ENCODE assay signal across 11 mouse cellular contexts in genomic region chr8:108712001-108712411, GRCm38 (mm10).
DNase-seq lines count a peak whose midpoint lies in the region; ATAC-seq and TF ChIP-seq lines count a peak whose summit lies in the region.
"Had no signal": no experiment of that assay in that cellular context is flagged by ENCODE, and none has a peak within 500 bp of the region (broad histone marks: within the 10 kb centered on the region; RNA-seq: fewer than 3 reads in every experiment).

No protein-coding gene starts in this region.

- 6% methylated on average over 14 of the region's 14 CpGs for WGBS in lung, embryonic 14.5 days
- WGBS in forebrain, embryonic 14.5 days = 19% methylated on average over 14 of the region's 14 CpGs
- 9% methylated on average over 14 of the region's 14 CpGs for WGBS in limb, embryonic 10.5 days
- 29% methylated on average over 14 of the region's 14 CpGs for WGBS in neural tube, embryonic 14.5 days

- peak overlapping the region; percentile 69 for H3K27ac ChIP-seq in lung, embryonic 14.5 days (ENCODE audit: low read depth)
- peak overlapping the region; percentile 74; the same call in 1 of the 2 replicates for H3K27ac ChIP-seq in forebrain, embryonic 14.5 days (ENCODE audit: low read depth, low read length)
- peak overlapping the region; percentile 100 for H3K27ac ChIP-seq in limb, embryonic 10.5 days
- H3K27ac ChIP-seq in neural tube, embryonic 14.5 days (ENCODE audit: low read depth, low read length) = peak overlapping the region; percentile 93

- H3K27me3 ChIP-seq in lung, embryonic 14.5 days (ENCODE audit: insufficient read depth, low read length) = no peaks in the 10 kb centered on the region
- peaks cover 16% of the 10 kb centered on the region; the same call in 1 of the 2 replicates for H3K27me3 ChIP-seq in forebrain, embryonic 14.5 days (replicated peaks; ENCODE audit: control insufficient read depth, insufficient read depth, low read length)
- no peaks in the 10 kb centered on the region for H3K27me3 ChIP-seq in limb, embryonic 10.5 days (ENCODE audit: low read depth, poor library complexity, severe bottlenecking)
- no peaks in the 10 kb centered on the region for H3K27me3 ChIP-seq in neural tube, embryonic 14.5 days (ENCODE audit: control insufficient read depth, insufficient read depth, low read length)
- H3K27me3 ChIP-seq: Patski had no signal

- no peak overlapping the region; the same call in 1 of the 2 replicates for H3K4me3 ChIP-seq in lung, embryonic 14.5 days (ENCODE audit: low read depth, low read length)
- no peak overlapping the region; the same call in 1 of the 2 replicates for H3K4me3 ChIP-seq in forebrain, embryonic 14.5 days (ENCODE audit: low read depth, low read length)
- peak overlapping the region; percentile 13 for H3K4me3 ChIP-seq in limb, embryonic 10.5 days
- no peak overlapping the region; the same call in 1 of the 2 replicates for H3K4me3 ChIP-seq in neural tube, embryonic 14.5 days (ENCODE audit: low read depth, low read length)

- peak overlapping the region; percentile 97 for H3K4me2 ChIP-seq in lung, embryonic 14.5 days
- H3K4me2 ChIP-seq in forebrain, embryonic 14.5 days (ENCODE audit: low read length) = peak overlapping the region; percentile 98
- peak overlapping the region; percentile 44 for H3K4me2 ChIP-seq in neural tube, embryonic 14.5 days (ENCODE audit: low read depth, low read length)

- no peaks in the 10 kb centered on the region for H3K9me3 ChIP-seq in lung, embryonic 14.5 days (ENCODE audit: low read depth, low read length)
- H3K9me3 ChIP-seq in forebrain, embryonic 14.5 days (replicated peaks; ENCODE audit: control insufficient read depth, low read length) = no peaks in the 10 kb centered on the region
- H3K9me3 ChIP-seq in limb, embryonic 10.5 days (replicated peaks) = no peaks in the 10 kb centered on the region
- no peaks in the 10 kb centered on the region for H3K9me3 ChIP-seq in neural tube, embryonic 14.5 days (ENCODE audit: control insufficient read depth, low read length)

- DNase-seq in lung, embryonic 14.5 days = peak; percentile 76
- DNase-seq in lung, postnatal 36 days = no peak
- no peak for DNase-seq in forebrain, embryonic 14.5 days (ENCODE audit: low spot score)
- no peak for DNase-seq in limb, embryonic 10.5 days (ENCODE audit: low spot score)
- DNase-seq in embryo, embryonic 10.5 days (ENCODE audit: low spot score) = no peak
- DNase-seq in layer of hippocampus, postnatal 10 days (ENCODE audit: low spot score in 2 of 2) = no peak
- DNase-seq: cerebellum, postnatal 36 days; thymus, postnatal 4 days had no signal

- TF ChIP-seq CTCF in lung, embryonic 14.5 days (IDR thresholded peaks at IDR 0.05; ENCODE audit: low read depth) = no peak

- ATAC-seq in lung, embryonic 14.5 days (ENCODE audit: insufficient read depth) = no peak
- ATAC-seq in forebrain, embryonic 14.5 days = no peak
- ATAC-seq in neural tube, embryonic 14.5 days (ENCODE audit: low read depth) = no peak
- ATAC-seq in inflammation-experienced regulatory T-cells, adult 6 months = no peak
- ATAC-seq: Patski had no signal

- H3K9ac ChIP-seq in lung, embryonic 14.5 days = peak overlapping the region; percentile 27
- H3K9ac ChIP-seq in forebrain, embryonic 14.5 days (ENCODE audit: low read length) = peak overlapping the region; percentile 91
- peak overlapping the region; percentile 92 for H3K9ac ChIP-seq in neural tube, embryonic 14.5 days (replicated peaks; ENCODE audit: low read depth, low read length)

- peaks cover 55% of the 10 kb centered on the region for H3K4me1 ChIP-seq in lung, embryonic 14.5 days (ENCODE audit: insufficient read depth)
- H3K4me1 ChIP-seq in forebrain, embryonic 14.5 days (ENCODE audit: control insufficient read depth, insufficient read depth, low read length) = peaks cover 42% of the 10 kb centered on the region
- H3K4me1 ChIP-seq in limb, embryonic 10.5 days = peaks cover 100% of the 10 kb centered on the region
- H3K4me1 ChIP-seq in neural tube, embryonic 14.5 days (ENCODE audit: control insufficient read depth, insufficient read depth, low read length) = peaks cover 60% of the 10 kb centered on the region

- H3K36me3 ChIP-seq in lung, embryonic 14.5 days (ENCODE audit: insufficient read depth) = no peaks in the 10 kb centered on the region
- H3K36me3 ChIP-seq in forebrain, embryonic 14.5 days (ENCODE audit: control insufficient read depth, insufficient read depth, low read length) = no peaks in the 10 kb centered on the region
- H3K36me3 ChIP-seq in limb, embryonic 10.5 days = no peaks in the 10 kb centered on the region
- no peaks in the 10 kb centered on the region for H3K36me3 ChIP-seq in neural tube, embryonic 14.5 days (ENCODE audit: control insufficient read depth, insufficient read depth, low read length)

Comparison
In these comparisons a context has a peak if more than half of its experiments do, and no peak if none do; other contexts are left out.
1. H3K4me2 ChIP-seq: peak in every context shown above with its lines; median percentile 98 in forebrain, embryonic 14.5 days; 97 in lung, embryonic 14.5 days; 44 in neural tube, embryonic 14.5 days.
2. H3K9ac ChIP-seq: peak in every context shown above with its lines; median percentile 92 in neural tube, embryonic 14.5 days; 91 in forebrain, embryonic 14.5 days; 27 in lung, embryonic 14.5 days.